Mouse (Mus musculus) kidney, embryonic 14.5 days (tissue): ENCODE results near the gene Ddc. TPM values are rescaled to one million over a fixed set of nuclear protein-coding genes. Genes with fewer than 3 reads are reported as not detected.

Source experiments
- ATAC-seq: fragments of 200-750 bp; cut with Nextera tagmentation; 2 replicates; pipeline ENCODE4 v1.8.0; 2017; ENCODE audit warnings: moderate number of reproducible peaks, mild to moderate bottlenecking, moderate TSS enrichment, moderate library complexity; ENCODE audit not compliant: low FRiP score, low TSS enrichment
- H3K27ac ChIP-seq: fragments of 300-500 bp; sonication (generic); 2 replicates; pipeline ENCODE4 v1.5.1; 2014; ENCODE audit warnings: low read depth, mild to moderate bottlenecking, low read length, moderate library complexity, mixed read lengths
- H3K27me3 ChIP-seq: fragments of 300-500 bp; sonication (generic); 2 replicates; pipeline ENCODE4 v1.6.1; 2014; ENCODE audit warnings: mild to moderate bottlenecking, low read length; ENCODE audit not compliant: control insufficient read depth, insufficient read depth
- H3K36me3 ChIP-seq: fragments of 300-500 bp; sonication (generic); 2 replicates; pipeline ENCODE4 v1.6.1; 2014; ENCODE audit warnings: low read length, mixed read lengths; ENCODE audit not compliant: control insufficient read depth, insufficient read depth
- H3K4me1 ChIP-seq: fragments of 300-500 bp; sonication (generic); 2 replicates; pipeline ENCODE4 v1.6.1; 2014; ENCODE audit warnings: low read length, mixed read lengths; ENCODE audit not compliant: control insufficient read depth, insufficient read depth
- H3K4me2 ChIP-seq: fragments of 300-500 bp; sonication (generic); replicated peaks from 2 replicates; pipeline ENCODE4 v1.6.1; 2014; ENCODE audit warnings: low read depth, mild to moderate bottlenecking, low read length
- H3K4me3 ChIP-seq: fragments of 300-500 bp; sonication (generic); 2 replicates; pipeline ENCODE4 v1.5.1; 2014; ENCODE audit warnings: mild to moderate bottlenecking, low read length
- H3K9ac ChIP-seq: fragments of 300-500 bp; sonication (generic); 2 replicates; pipeline ENCODE4 v1.6.1; 2014; ENCODE audit warnings: low read depth, mild to moderate bottlenecking, low read length, moderate library complexity
- H3K9me3 ChIP-seq: fragments of 300-500 bp; sonication (generic); 2 replicates; pipeline ENCODE4 v1.6.1; 2016; ENCODE audit warnings: low read length; ENCODE audit not compliant: control insufficient read depth
- WGBS: fragments of 180-500 bp; shearing (Covaris S2); extraction: QIAGEN DNeasy Blood & Tissue Kit; methylation state at CpG from one replicate; pipeline ENCODE4 v1.1.7; 2014; 5-methylcytosine and 5-hydroxymethylcytosine counted together
- polyA plus RNA-seq: library from polyadenylated mRNA; unstranded; fragments of >200 nt; fragmentation: Nextera tagmentation; extraction: Ambion mirVana; gene quantifications from 2 replicates; pipeline ENCODE4 v1.2.1, GENCODE M21; 2014

Gene Ddc
- polyA plus RNA-seq, 1 experiment from 2014 or later: 8.4 TPM

GRCm38 (mm10) chr11:11856959-11857358, 41.0 kb downstream of the Ddc start:
- H3K4me3 ChIP-seq: no peak overlapping the region
- peak overlapping the region; percentile 70; the same call in 1 of the 2 replicates for H3K27ac ChIP-seq
- H3K9me3 ChIP-seq: peaks cover 4% of the 10 kb centered on the region; the same call in 1 of the 2 replicates
- H3K4me2 ChIP-seq: no peak overlapping the region
- H3K9ac ChIP-seq: no peak overlapping the region
- H3K4me1 ChIP-seq: peaks cover 14% of the 10 kb centered on the region
- 77% methylated on average over 3 of the region's 3 CpGs for WGBS
- no peaks in the 10 kb centered on the region for H3K36me3 ChIP-seq
- H3K27me3 ChIP-seq: no peaks in the 10 kb centered on the region
- peak; percentile 4; the same call in 1 of the 2 replicates for ATAC-seq

GRCm38 (mm10) chr11:11855685-11856131, 42.2 kb downstream of the Ddc start:
- Histone ChIP-seq H3K4me1 (peaks cover 14% of the 10 kb centered on the region), H3K9me3 (peaks cover 4% of the 10 kb centered on the region; the same call in 1 of the 2 replicates), H3K4me3 (no peak overlapping the region), H3K27me3 (no peaks in the 10 kb centered on the region), H3K36me3 (no peaks in the 10 kb centered on the region), H3K27ac (peak overlapping the region; percentile 70), H3K4me2 (no peak overlapping the region), H3K9ac (peak overlapping the region; percentile 3; the same call in 1 of the 2 replicates)
- peak; percentile 75 for ATAC-seq
- 23% methylated on average over 11 of the region's 11 CpGs for WGBS

GRCm38 (mm10) chr11:11855061-11855672, 42.8 kb downstream of the Ddc start:
- Histone ChIP-seq H3K36me3 (no peaks in the 10 kb centered on the region), H3K9ac (no peak overlapping the region), H3K4me1 (peaks cover 14% of the 10 kb centered on the region), H3K4me2 (no peak overlapping the region), H3K9me3 (peaks cover 4% of the 10 kb centered on the region; the same call in 1 of the 2 replicates), H3K27ac (peak overlapping the region; percentile 70; the same call in 1 of the 2 replicates), H3K27me3 (no peaks in the 10 kb centered on the region), H3K4me3 (no peak overlapping the region)
- 17% methylated on average over 6 of the region's 6 CpGs for WGBS
- peak; percentile 85 for ATAC-seq

GRCm38 (mm10) chr11:11853731-11854461, 44.0 kb downstream of the Ddc start:
- H3K4me2 ChIP-seq: no peak overlapping the region
- peak; percentile 17 for ATAC-seq
- no peaks in the 10 kb centered on the region for H3K27me3 ChIP-seq
- H3K4me3 ChIP-seq: no peak overlapping the region
- H3K9ac ChIP-seq: no peak overlapping the region
- H3K4me1 ChIP-seq: peaks cover 14% of the 10 kb centered on the region
- peaks cover 4% of the 10 kb centered on the region; the same call in 1 of the 2 replicates for H3K9me3 ChIP-seq
- H3K36me3 ChIP-seq: no peaks in the 10 kb centered on the region
- H3K27ac ChIP-seq: peak overlapping the region; percentile 70; the same call in 1 of the 2 replicates
- WGBS: 39% methylated on average over 4 of the region's 4 CpGs

- 81% methylated on average over 6 of the region's 6 CpGs for WGBS
- ATAC-seq: no peak
- no peak overlapping the region for H3K27ac ChIP-seq
Measured at GRCm38 (mm10) chr11:11851957-11852505, 45.9 kb downstream of the Ddc start.

GRCm38 (mm10) chr11:11850476-11851267, 47.3 kb downstream of the Ddc start:
- no peaks in the 10 kb centered on the region for H3K36me3 ChIP-seq
- WGBS: 64% methylated on average over 6 of the region's 6 CpGs
- no peak overlapping the region for H3K9ac ChIP-seq
- no peaks in the 10 kb centered on the region for H3K9me3 ChIP-seq
- H3K27me3 ChIP-seq: no peaks in the 10 kb centered on the region
- H3K4me3 ChIP-seq: no peak overlapping the region
- no peak for ATAC-seq
- no peak overlapping the region for H3K4me2 ChIP-seq
- no peak overlapping the region for H3K27ac ChIP-seq
- H3K4me1 ChIP-seq: peaks cover 6% of the 10 kb centered on the region

More at GRCm38 (mm10) chr11:11851957-11852505, 45.9 kb downstream of the Ddc start:
- Histone ChIP-seq H3K4me1 (peaks cover 14% of the 10 kb centered on the region), H3K4me2 (no peak overlapping the region), H3K27me3 (no peaks in the 10 kb centered on the region), H3K4me3 (no peak overlapping the region), H3K36me3 (no peaks in the 10 kb centered on the region), H3K9ac (no peak overlapping the region), H3K9me3 (peaks cover 4% of the 10 kb centered on the region; the same call in 1 of the 2 replicates)

- Histone ChIP-seq H3K36me3 (no peaks in the 10 kb centered on the region), H3K4me3 (no peak overlapping the region), H3K4me2 (no peak overlapping the region), H3K9ac (no peak overlapping the region), H3K4me1 (peaks cover 8% of the 10 kb centered on the region; the same call in 1 of the 2 replicates), H3K27ac (no peak overlapping the region), H3K27me3 (no peaks in the 10 kb centered on the region), H3K9me3 (no peaks in the 10 kb centered on the region)
- WGBS: 78% methylated on average over 13 of the region's 13 CpGs
- no peak for ATAC-seq
Measured at GRCm38 (mm10) chr11:11849513-11850311, 48.2 kb downstream of the Ddc start.

GRCm38 (mm10) chr11:11848467-11848866, 49.5 kb downstream of the Ddc start:
- H3K4me2 ChIP-seq: no peak overlapping the region
- no peak for ATAC-seq
- 93% methylated on average over 4 of the region's 4 CpGs for WGBS
- H3K27me3 ChIP-seq: no peaks in the 10 kb centered on the region
- H3K4me3 ChIP-seq: no peak overlapping the region
- peaks cover 15% of the 10 kb centered on the region for H3K4me1 ChIP-seq
- H3K9ac ChIP-seq: no peak overlapping the region
- H3K27ac ChIP-seq: no peak overlapping the region
- H3K9me3 ChIP-seq: no peaks in the 10 kb centered on the region
- no peaks in the 10 kb centered on the region for H3K36me3 ChIP-seq
